Mouse (Mus musculus): ENCODE results near the gene Gm10491. TPM values are rescaled to one million over a fixed set of nuclear protein-coding genes. Genes with fewer than 3 reads are reported as not detected.

Gm10491 gene
- not detected in 2 replicates for polyA plus RNA-seq (2012; rRNA removed; ENCODE audit: low replicate concordance)

DNA sequence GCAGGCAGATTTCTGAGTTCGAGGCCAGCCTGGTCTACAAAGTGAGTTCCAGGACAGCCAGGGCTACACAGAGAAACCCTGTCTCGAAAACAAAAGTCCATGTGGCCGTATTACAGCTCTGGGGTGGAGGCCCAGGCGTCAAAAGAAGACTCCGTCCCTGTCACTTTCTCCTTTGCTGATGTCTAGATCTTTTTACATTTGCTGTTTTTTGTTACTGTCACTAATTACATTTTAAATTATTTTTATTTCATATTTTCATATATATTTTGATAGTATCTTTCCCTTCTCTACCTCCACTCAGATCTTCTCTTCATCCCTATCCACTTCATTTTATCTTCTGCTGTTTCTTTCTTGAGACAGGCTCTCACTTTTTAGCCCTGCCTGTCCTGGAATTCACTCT lies at the start of gene Gm10491:
Gene Gm10491, minus strand, starts transcription at position 101 of the 400 bp plus-strand sequence.

DNA sequence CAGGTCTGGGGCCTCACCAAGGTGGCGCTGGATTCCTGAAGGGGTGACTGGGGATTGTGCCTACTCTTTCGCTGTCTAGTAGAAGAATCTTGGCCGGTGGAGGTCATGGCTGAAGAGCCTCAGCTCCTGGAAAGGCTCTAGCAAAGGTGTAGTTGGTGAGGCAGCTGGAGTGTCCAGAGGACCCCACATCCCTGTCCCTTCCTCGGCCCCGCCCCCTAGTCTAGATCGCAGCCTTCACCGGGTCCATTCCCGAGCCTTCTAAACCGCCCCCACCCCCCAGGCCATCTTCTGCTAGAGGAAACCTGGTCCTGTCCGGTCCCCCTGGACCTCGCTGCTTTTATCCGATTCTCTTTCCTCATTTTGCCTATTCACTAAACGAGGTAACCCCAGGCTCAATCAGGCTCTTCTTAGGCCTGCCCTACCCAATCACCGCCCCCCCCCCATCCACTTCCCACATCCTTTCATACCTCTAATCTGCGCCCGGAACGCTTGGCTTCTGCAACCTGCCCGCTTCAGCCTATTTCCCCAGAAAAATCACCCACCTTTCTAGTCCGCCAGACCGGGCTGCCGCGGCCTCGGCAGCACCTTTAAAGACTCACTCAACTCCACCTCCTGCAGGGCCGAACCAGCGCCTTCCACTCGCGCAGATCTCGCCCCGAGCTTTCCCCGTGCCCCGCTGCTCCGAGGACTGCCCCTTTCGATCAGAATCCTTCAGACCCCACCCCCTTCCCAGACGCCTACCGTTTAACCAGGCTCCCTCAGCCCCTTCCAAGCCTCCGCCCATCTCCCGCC lies 39.7 kb upstream of the Gm10491 start, which contains the start of gene Hdac6:
Gene Hdac6, minus strand, starts transcription at position 782 of the 792 bp plus-strand sequence.

DNA sequence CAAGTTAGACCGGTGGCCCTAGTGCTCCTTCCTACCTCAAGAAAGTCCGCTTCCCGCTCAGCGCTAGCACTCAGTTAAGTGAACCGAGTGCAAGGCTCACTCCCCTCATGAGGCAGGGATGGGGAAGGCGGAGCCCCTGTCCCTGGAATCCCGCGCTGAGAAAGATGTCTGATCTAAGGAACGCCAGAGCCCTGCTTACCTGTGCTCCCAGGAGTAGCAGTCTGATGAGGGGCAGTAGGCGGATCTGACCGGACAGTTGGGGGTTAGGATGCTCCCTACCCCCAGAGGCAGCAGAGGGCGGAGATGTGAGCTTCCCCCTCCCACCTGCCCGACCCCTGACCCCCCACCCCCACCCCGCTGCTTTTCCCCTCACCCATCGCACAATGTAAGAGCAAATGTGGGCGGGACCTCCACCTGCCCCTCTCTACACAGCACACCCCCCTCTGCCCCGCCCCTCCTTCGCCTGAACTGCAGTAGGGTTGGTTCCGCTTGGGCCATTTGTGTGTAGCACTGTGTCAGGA lies 20.7 kb upstream of the Gm10491 start, which contains the start of gene Eras:
Gene Eras, minus strand, starts transcription at position 338 of the 521 bp plus-strand sequence.

DNA sequence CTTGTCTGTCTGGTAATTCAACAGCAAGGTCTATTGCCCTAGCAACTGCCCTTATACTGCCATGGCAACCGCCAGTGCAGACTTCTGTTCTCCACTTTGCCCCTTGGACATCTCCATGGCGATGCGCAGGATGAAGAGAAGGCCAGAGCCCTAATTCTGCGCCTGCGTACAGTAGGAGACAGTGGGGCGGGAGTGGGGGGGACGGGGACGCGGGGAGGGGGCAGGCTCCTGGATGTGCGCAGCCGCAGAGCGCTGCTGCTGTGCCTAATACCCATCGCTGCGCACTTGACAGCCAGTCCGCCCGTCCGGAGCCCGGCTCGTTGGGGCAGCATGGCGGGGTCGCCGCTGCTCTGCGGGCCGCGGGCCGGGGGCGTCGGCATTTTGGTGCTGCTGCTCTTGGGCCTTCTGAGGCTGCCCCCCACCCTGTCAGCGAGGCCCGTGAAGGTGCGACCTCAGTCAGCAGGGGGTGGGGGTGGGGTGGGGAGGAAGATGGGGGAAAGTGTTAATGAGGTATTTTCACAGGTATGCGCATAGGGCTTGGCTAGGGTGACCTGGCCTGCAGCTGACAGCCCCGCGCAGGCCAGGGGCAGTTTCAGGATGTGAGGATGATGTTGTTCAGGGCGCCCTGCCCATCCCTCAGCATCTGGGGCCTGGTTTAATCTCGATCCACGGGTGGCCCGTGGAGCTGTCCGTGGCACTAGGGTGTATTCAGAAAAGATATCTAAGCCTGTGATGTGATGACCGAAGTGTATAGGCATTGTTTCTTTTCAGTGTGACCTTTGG lies 12.2 kb upstream of the Gm10491 start, which contains the start of gene Pcsk1n:
Gene Pcsk1n, plus strand, starts transcription at position 222 of the 783 bp plus-strand sequence.

DNA sequence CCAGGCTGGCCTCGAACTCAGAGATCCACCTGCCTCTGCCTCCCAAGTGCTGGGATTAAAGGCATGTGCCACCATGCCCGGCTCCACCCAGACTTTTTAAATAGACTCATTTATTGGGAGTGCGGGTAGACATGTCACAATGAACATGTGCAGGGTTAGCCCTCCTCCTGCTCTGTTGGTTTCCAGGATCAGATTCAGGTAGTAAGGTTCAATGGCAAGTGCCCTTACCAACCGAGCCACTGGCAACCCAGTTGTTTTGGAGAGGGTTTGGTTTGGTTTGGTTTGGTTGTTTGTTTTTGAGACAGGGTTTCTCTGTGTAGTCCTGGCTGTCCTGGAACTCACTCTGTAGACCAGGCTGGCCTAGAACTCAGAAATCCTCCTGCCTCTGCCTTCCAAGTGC lies 1.6 kb upstream of the Gm10491 start, which contains the start of gene Gm10490:
Gene Gm10490, plus strand, starts transcription at position 301 of the 400 bp plus-strand sequence.

DNA sequence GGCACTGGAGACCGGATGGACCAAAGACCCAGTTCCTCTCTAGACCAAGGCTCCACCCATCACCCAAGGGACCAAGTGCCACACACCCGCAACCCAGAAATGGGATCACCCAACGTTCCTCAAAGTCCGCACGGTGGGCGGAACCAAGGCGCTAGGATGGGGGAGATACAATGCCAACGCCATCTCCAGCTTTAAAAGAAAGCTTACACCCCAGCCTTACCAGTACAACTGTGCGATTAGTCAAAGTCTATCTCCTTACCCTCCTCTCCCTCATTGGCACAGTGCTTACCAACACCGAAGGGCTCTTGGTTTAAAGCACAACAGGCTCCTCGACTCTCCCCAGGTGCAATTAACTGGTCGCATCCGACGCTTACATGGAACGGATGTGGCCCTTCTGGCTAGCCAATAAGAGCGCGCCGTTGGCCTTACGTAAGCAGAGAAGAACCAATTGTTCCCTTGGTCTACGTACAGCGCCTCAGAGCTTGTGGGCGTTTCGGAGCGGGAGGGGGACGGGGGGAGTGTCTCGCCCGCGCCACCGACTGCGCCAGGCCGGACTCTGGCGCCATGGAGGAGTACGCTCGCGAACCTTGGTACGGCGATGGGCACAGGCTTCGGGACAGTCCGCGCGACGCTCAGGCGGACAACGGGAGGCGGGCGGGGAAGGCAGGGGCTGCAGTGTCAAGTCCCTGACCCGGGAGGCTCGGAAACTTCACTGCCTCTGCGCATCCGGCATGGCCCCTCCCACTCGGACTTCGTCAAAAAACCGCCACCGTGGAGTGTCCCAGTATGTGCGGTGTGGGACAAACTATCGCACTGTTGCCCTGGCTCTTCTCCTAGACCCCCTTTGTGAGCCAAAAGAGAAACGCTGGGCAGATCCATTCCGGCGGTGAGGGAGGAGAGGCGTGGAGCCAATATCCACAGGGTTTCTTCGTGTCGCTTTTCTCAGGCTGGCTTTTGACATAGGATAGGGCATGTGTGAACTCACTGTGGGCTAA lies 8.5 kb downstream of the Gm10491 start, which contains the start of the genes Pqbp1 and Timm17b:
Gene Pqbp1, minus strand, starts transcription at position 390 of the 995 bp plus-strand sequence.
Gene Timm17b, plus strand, starts transcription at position 478 of the 995 bp plus-strand sequence.

DNA sequence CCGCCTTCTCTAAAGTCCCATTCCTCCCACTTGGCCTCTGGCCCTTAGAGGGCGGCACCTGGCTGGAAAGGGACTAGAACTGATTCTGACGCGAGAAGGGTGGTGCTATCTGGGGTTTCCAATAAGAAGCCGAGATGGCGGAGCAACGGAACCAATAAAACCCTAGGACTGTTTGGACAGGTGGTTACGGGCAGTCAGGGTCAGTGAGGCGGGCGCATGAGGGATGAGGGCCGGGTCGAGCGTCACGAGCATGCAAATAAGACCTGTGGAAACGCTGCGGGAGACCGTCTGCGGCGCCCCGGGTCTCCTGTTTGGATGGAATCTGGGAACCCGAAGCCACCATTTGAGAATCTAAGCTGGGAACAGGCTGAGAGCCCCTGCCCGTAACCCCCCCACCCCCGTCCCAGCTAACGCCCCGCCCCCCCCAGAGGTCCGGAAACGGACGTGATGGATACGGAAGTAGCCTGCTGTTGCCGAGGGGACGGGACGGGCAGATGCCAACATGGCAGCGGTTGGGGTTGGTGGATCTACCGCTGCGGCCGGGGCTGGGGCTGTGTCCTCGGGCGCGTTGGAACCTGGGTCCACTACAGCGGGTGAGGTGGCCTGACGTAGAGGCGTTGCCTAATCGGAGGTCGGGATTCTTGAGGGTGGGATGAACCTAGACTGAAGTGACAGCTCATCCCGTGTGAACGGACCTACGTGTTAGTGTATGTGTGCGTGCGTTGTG lies 23.6 kb downstream of the Gm10491 start, which contains the start of gene Slc35a2:
Gene Slc35a2, plus strand, starts transcription at position 188 of the 727 bp plus-strand sequence.

DNA sequence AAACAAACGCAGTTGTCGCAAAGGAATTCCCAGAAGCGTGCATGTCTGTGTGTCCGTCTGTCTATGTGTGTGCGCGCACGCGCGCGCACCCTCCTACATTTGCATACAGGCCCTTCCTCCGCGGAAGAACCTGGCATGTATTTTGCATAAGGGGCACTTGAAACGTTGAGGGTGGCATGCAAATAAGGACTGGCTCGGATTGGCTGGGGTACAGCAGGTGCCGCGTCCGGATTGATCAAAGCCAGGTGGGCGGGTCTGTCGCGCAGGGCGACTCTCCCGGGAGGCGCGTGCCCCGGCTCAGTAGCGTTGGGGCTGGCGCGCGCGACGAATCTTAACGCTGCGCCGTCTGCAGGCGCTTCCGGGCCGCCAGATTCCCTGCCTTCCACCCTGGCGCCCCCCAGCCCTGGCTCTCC lies 29.6 kb downstream of the Gm10491 start, which contains the start of gene Pim2:
Gene Pim2, plus strand, starts transcription at position 256 of the 413 bp plus-strand sequence.

Other genes with a start within 250 kb of the Gm10491 start
- gene Plp2, start 236.4 kb downstream of the Gm10491 start, polyA plus RNA-seq (2012; rRNA removed; ENCODE audit: low replicate concordance), result 79.9 and 101 TPM in 2 replicates
- gene Magix, start 226.6 kb downstream of the Gm10491 start, polyA plus RNA-seq (2012; rRNA removed; ENCODE audit: low replicate concordance), result 1.8 and 1.9 TPM in 2 replicates
- gene Gpkow, start 210.7 kb downstream of the Gm10491 start, polyA plus RNA-seq (2012; rRNA removed; ENCODE audit: low replicate concordance), result 1.0 and 1.8 TPM in 2 replicates
- 25.3 and 29.7 TPM in 2 replicates for gene Wdr45, start 193.5 kb downstream of the Gm10491 start, polyA plus RNA-seq (2012; rRNA removed; ENCODE audit: low replicate concordance)
- gene Gm45208, start 185.6 kb downstream of the Gm10491 start, polyA plus RNA-seq (2012; rRNA removed; ENCODE audit: low replicate concordance), result 0.74 and 2.9 TPM in 2 replicates
- gene Praf2, start 179.4 kb downstream of the Gm10491 start, polyA plus RNA-seq (2012; rRNA removed; ENCODE audit: low replicate concordance), result 54.9 and 59.3 TPM in 2 replicates
- gene Ccdc120, start 156.9 kb downstream of the Gm10491 start, polyA plus RNA-seq (2012; rRNA removed; ENCODE audit: low replicate concordance), result 25.1 and 46.4 TPM in 2 replicates
- 20.6 and 27.4 TPM in 2 replicates for gene Tfe3, start 145.3 kb downstream of the Gm10491 start, polyA plus RNA-seq (2012; rRNA removed; ENCODE audit: low replicate concordance)
- gene Gripap1, start 118.1 kb downstream of the Gm10491 start, polyA plus RNA-seq (2012; rRNA removed; ENCODE audit: low replicate concordance), result 12.0 and 13.5 TPM in 2 replicates
- gene Kcnd1, start 85.5 kb downstream of the Gm10491 start, polyA plus RNA-seq (2012; rRNA removed; ENCODE audit: low replicate concordance), result 0.60 and 0.85 TPM in 2 replicates
- gene Otud5, start 66.5 kb downstream of the Gm10491 start, polyA plus RNA-seq (2012; rRNA removed; ENCODE audit: low replicate concordance), result 40.2 and 43.1 TPM in 2 replicates
- gene Pim2, start 29.6 kb downstream of the Gm10491 start, polyA plus RNA-seq (2012; rRNA removed; ENCODE audit: low replicate concordance), result 8.9 and 15.1 TPM in 2 replicates
- gene Slc35a2, start 23.8 kb downstream of the Gm10491 start, polyA plus RNA-seq (2012; rRNA removed; ENCODE audit: low replicate concordance), result 113 and 128 TPM in 2 replicates
- 33.7 and 40.2 TPM in 2 replicates for gene Pqbp1, start 8.6 kb downstream of the Gm10491 start, polyA plus RNA-seq (2012; rRNA removed; ENCODE audit: low replicate concordance)
- 50.6 and 53.9 TPM in 2 replicates for gene Timm17b, start 8.5 kb downstream of the Gm10491 start, polyA plus RNA-seq (2012; rRNA removed; ENCODE audit: low replicate concordance)
- gene Gm10490, start 1.7 kb upstream of the Gm10491 start, polyA plus RNA-seq (2012; rRNA removed; ENCODE audit: low replicate concordance), result not detected in 2 replicates
- gene Pcsk1n, start 12.0 kb upstream of the Gm10491 start, polyA plus RNA-seq (2012; rRNA removed; ENCODE audit: low replicate concordance), result 18.8 and 43.0 TPM in 2 replicates
- gene Eras, start 20.8 kb upstream of the Gm10491 start, polyA plus RNA-seq (2012; rRNA removed; ENCODE audit: low replicate concordance), result not detected in 2 replicates
- gene Hdac6, start 40.1 kb upstream of the Gm10491 start, polyA plus RNA-seq (2012; rRNA removed; ENCODE audit: low replicate concordance), result 6.2 and 9.8 TPM in 2 replicates
- 0.24 and 0.27 TPM in 2 replicates for gene Gata1, start 70.2 kb upstream of the Gm10491 start, polyA plus RNA-seq (2012; rRNA removed; ENCODE audit: low replicate concordance)
- 15.0 and 16.6 TPM in 2 replicates for gene Glod5, start 110.7 kb upstream of the Gm10491 start, polyA plus RNA-seq (2012; rRNA removed; ENCODE audit: low replicate concordance)
- gene Suv39h1, start 166.9 kb upstream of the Gm10491 start, polyA plus RNA-seq (2012; rRNA removed; ENCODE audit: low replicate concordance), result 4.7 and 7.2 TPM in 2 replicates
- gene Was, start 182.7 kb upstream of the Gm10491 start, polyA plus RNA-seq (2012; rRNA removed; ENCODE audit: low replicate concordance), result 1.9 and 5.2 TPM in 2 replicates
- gene Wdr13, start 225.1 kb upstream of the Gm10491 start, polyA plus RNA-seq (2012; rRNA removed; ENCODE audit: low replicate concordance), result 53.2 and 126 TPM in 2 replicates
- gene Rbm3, start 238.0 kb upstream of the Gm10491 start, polyA plus RNA-seq (2012; rRNA removed; ENCODE audit: low replicate concordance), result 19.6 and 25.9 TPM in 2 replicates

All from duodenum, adult 2 months (tissue).